Mouse (Mus musculus) A20 (cell line): ENCODE measurements at regions not wholly inside any gene's neighbourhood (a gene's known extent, or its start where the extent isn't known, plus 50 kb on each side); places are given as distances from the start of the nearest gene placed in this dataset.
A peak's percentile ranks its signal among the peaks of the same experiment; 100 is the strongest.

Source experiments
- DNase-seq: peaks from one replicate; pipeline ENCODE4 v3.0.0-alpha.2; 2011; ENCODE audit warnings: low read depth, low spot score

DNA sequence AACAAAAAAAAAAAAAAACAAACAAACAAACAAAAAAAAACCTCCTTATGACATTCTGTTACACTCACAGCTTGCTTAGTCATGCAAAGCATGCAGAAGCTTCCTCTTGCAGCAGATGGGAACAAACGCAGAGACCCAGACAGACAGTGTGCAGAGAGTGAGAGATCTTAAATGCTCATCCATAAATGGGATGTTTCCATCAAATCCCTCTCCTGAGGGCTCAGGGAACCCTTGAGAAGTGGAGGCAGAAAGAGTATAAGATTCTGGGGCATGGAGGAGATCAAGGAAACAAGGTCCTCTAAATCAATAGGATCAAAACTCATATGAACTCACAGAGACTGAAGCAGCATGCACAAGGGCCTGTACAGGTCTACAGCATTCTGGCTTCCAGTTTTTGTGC lies 52.5 kb downstream of the Adm start:
- peak; percentile 70 for DNase-seq

GRCm38 (mm10) chr7:110682911-110683310 lies 55.5 kb downstream of the Adm start:
- no peak for DNase-seq

DNA sequence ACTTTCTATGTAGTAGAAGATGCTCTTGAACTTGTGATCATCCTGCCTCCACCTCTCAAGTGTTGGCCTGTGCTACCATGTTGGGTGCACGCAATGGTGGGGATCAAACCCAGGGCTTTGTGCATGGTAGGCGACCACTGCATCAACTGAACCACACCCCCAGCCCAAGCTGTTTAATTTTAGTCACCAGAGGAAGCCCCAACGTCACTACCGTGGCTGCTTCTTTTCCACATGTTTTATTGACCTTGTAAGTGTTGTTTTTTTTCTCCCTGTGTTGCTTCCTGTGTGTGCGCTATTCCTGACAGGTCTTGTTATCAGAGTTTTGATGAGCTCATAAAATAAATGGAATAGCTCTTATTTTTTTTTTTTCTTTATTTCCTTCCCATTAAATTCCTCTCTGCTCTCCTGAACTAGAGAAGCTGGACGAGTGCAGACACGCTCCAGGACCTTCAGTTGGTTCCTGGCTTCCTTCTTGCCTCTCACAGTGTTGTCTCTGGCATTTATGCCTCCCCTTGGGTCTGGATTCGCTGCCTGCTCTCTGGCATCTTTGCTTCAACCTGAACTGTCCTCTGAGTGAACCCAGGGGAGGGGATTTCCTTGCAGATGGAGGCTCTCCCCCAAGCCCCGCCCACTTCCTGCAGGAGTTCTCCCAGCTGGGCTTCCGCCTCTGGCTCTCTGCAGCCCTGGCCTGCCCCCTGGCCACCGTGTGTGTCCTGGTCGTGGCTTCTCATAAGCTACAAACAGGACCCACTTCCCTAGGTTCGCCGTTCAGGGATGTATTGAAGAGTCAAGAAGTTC lies 61.6 kb downstream of the Adm start:
- peak; percentile 89 for DNase-seq

DNA sequence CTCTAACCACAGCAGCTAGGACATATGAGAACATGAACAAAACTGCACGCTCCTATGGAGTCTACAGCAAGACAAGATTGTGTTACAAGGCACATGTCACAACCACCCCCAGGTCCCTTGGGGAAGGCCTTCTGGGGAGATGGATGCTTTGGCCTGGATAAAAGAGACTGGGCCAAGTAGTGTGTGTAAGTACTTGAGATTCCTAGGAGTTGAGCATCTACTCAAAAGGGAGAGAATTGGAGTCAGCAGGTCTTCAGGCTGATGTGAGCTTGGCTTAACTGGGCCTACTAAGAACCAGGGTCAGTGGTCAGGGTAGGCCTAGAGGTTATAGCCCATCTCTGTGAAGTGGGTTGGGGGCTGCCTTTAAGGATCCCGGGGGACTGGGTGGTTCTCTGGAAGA lies 62.8 kb downstream of the Adm start:
- DNase-seq = no peak

GRCm38 (mm10) chr7:110690856-110691255 lies 63.4 kb downstream of the Adm start:
- DNase-seq = no peak

DNA sequence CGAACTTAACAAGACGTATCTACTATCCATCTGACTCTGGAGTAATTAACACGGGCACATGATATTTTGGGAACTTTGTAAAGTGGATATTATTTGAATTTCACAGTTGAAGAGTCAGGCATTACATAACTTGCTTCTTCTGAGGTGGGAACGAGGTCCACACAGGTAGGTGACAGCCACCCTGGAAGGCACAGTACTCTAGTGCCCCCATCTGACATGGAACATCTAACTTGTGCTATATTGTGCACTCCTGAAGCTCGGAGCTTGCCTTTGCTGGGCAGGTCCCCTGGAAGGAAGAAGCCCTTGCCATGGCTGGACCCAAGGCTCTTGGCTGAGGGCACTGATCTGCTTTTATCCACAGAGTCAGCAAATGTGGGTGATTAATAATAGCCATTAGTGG lies 66.8 kb downstream of the Adm start:
- DNase-seq = peak; percentile 37

DNA sequence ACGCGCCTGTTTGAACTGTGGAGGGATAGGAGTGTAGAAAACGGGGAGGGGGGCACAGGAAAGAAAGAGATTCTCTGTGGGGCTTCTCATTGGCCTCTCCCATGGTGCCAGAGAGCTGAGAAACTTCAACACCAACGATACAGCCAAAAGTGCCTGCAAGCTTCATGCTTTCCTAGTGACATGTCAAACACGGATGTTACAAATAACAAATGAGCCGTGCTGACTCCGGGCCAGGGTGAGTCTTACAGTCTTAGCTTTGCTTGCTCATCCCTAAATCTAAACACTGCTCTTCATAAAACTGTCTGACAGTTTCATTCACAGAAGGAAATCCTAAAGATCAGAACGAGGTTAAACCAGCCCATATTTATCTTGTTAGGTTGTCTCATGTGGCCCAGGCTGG lies 68.3 kb downstream of the Adm start:
- DNase-seq = no peak

DNA sequence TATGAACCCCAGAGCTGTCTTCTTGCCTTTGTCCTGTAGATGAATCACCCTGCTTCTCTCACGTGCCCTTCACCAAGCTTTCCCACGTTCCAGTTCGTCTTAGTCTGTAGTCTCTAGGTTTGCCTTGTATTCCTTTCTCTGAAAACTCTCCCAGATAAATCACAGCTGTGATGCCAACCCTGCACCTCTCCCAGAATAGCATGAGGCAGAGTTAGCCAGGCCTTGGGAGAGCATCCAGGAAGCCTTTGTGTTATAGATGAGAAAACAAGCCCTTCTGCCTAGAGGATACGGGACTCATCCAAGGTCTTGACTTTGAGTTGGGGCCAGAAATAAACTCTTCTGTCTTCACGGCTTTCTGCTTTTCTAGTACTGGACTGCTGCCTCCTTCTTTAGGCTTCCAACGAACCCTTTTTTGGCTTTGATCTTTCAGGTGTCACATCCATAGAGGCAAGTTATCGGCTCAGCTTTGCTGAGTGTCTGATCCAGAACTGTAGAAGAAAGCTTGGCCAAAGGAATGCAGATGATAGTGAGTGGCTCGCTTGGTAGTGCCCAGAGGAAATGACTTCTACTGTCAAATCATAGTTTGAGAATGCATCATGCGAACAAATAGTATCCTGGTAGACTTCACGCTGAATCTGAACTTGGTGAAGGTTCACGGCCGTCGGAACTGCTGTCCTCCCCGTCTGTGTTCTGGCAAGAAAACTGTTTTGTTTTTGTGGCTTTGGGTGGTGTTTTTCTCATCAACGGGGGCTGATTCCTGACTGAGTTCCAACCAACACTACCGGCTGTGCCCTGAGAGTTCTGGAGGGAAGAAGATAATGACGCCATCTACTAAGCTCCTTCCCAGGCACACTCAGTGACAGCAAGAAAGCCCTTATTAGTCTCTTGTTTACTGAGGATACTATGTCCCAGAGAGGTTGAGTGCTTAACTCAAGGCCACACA lies 69.5 kb upstream of the Ampd3 start:
- no peak for DNase-seq

DNA sequence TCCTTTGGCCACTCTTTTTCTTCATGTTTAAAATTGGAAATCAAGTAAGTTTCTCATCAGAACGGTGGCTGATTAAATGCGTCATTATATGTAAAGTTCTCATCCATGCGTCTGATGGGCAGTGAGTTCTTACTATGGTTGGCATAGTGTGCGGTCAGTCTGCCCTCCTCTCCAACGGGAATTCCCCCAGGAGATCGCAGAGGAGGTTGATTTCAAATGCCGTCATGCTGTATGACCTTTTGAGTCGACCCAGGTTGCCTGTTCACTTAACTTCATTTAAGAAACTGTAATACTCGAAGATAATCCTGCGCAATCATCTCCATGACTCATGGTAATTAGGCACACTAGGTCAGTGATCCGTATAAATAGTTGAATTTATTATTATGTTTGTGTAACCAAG lies 68.4 kb upstream of the Ampd3 start:
- no peak for DNase-seq

GRCm38 (mm10) chr7:110701681-110702413 lies 66.2 kb upstream of the Ampd3 start:
- no peak for DNase-seq

GRCm38 (mm10) chr7:110702414-110702783 lies 65.6 kb upstream of the Ampd3 start:
- no peak for DNase-seq

GRCm38 (mm10) chr7:110705311-110706000 lies 62.5 kb upstream of the Ampd3 start:
- DNase-seq = no peak

- no peak for DNase-seq
Measured at GRCm38 (mm10) chr7:110706001-110706695, 61.9 kb upstream of the Ampd3 start.

GRCm38 (mm10) chr7:110706696-110707087 lies 61.3 kb upstream of the Ampd3 start:
- DNase-seq = no peak

DNA sequence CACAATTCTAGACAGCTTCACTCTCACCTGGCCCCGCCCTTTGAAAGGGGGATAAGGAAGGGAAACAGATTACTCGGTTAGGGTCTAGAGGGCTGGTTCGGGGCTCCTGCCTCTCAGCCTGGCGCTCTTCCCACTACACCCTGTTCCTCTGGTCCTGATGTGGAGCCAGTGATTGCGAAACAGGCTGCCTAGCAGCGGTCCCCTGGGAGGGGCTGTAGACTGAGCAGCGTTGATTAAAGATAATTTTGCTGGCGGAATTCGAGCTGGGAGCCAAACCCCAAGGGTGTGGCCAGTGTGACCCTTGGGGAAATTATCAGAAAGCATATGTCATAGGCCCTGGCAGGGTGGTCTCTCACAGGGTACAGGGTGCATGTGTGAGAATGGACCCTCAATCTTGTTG lies 59.9 kb upstream of the Ampd3 start:
- no peak for DNase-seq

GRCm38 (mm10) chr7:110708781-110709180 lies 59.2 kb upstream of the Ampd3 start:
- no peak for DNase-seq

GRCm38 (mm10) chr7:110709606-110710005 lies 58.4 kb upstream of the Ampd3 start:
- no peak for DNase-seq

DNA sequence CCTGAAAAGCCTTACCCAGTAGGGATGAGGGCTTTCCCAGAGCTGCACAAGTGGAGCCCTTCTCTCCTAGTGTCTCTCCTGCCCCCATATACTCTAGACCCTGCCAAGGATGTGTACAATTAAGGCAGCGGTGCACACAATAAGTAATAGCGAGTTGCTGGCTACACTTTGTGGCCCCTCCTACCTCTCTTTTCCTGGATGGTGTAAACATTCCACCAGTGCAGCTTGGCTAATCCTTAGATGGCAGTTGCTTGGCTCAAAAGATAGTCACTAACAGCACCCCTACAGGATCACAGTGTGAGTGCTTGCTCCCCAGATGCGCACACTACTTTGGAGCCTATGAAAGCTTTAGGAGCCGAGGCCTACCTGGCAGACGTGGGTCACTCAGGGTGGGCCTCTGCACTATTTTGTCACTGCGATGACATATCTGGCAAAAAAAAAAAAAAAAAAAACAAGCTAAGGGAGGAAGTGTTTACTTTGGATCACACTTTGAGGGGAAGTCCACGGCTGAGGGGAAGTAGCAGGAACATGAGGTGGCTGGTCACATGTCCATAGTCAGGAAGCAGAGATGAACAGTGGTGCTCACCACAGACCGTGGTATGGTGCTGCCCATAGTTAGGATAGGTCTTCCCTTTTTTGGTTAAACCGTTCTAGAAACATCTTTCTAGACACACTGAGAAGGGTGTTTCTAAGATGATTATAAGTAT lies 57.6 kb upstream of the Ampd3 start:
- no peak for DNase-seq

GRCm38 (mm10) chr7:110713661-110714060 lies 54.3 kb upstream of the Ampd3 start:
- DNase-seq = no peak

DNA sequence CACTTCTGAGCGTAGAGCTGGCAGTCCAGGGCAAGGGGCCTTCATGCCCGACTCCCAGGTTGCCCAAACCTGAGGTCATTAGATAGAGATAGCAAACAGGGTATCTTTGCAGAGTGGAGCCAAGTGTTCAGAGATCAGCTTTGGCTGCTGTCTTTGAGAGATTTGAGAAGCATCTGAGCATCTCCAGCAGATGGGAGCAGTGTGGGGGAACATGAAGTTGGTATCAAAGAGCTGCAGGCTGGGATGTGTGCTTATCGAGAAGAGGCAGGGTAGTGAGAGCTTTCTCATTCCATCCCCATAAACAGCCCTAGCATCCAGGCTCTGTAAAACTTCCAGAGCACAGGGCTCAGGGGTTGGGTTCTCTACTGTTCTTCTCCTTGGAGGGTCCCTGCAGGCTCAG lies 52.9 kb upstream of the Ampd3 start:
- DNase-seq = no peak
